Mouse (Mus musculus): ENCODE data around the gene Slc26a9.

GRCm38 (mm10) chr1:131734657-131735273 lies 9.1 kb upstream of the Slc26a9 start:
- TF ChIP-seq POLR2A (IDR thresholded peaks at IDR 0.05; ENCODE audit: control insufficient read depth, extremely low read depth, insufficient read depth, low read length, poor library complexity) (no peak), CTCF (IDR thresholded peaks at IDR 0.05; ENCODE audit: borderline replicate concordance, control insufficient read depth, extremely low read depth, insufficient read depth, low read length, poor library complexity) (no peak)
